Mouse (Mus musculus) bone marrow, adult 2 months (tissue): ENCODE data around the gene Lamtor3.

Source experiments
- CTCF ChIP-seq: fragments of 200-500 bp; IDR thresholded peaks from 2 replicates; pipeline ENCODE4 v1.5.1; 2011; ENCODE audit warnings: low read length, control low read depth; ENCODE audit not compliant: control insufficient read depth, insufficient read depth
- POLR2A ChIP-seq: fragments of 200-500 bp; IDR thresholded peaks from 2 replicates; pipeline ENCODE4 v1.6.1; 2011; ENCODE audit warnings: low read depth, mild to moderate bottlenecking, control low read depth, low read length, borderline replicate concordance; ENCODE audit not compliant: control insufficient read depth

DNA sequence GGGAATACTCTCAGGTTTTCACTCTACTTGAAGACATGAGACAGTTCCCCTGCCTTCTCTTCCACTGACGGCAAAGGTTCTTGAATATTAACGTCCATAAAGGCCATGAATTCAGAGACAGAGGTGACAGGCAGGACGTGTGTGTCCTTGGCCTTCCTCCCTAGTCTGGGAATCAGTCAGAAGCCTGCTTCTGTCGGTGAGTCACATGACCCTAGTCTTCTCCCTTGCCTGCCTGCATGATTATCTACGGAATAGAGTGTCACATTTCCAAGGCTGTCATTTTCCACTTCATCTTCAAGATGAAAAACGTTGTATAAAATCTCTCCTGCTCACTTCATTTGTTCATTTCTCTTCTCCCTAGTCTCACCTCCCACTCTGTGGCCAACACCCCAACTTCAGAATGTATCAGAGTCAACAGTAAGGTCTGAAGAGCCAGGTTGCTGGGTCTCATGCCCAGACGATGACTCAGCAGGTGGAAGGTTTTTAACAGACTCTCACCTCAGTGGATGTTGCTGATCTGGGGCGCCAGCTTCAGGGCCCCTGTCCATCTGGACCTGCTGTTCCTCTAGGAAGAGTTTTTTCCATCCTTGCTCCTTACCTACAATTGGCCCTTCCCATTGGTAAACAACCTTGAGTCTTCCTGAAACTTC is 43.6 kb downstream of the Lamtor3 start:
- no peak for TF ChIP-seq POLR2A
- TF ChIP-seq CTCF = no peak
